Mouse (Mus musculus): ENCODE results near the gene Lrtm1. TPM values are rescaled to one million over a fixed set of nuclear protein-coding genes. Genes with fewer than 3 reads are reported as not detected.

The Lrtm1 gene
- polyA plus RNA-seq, 1 experiment from 2014 or later: 0.92 TPM

DNA sequence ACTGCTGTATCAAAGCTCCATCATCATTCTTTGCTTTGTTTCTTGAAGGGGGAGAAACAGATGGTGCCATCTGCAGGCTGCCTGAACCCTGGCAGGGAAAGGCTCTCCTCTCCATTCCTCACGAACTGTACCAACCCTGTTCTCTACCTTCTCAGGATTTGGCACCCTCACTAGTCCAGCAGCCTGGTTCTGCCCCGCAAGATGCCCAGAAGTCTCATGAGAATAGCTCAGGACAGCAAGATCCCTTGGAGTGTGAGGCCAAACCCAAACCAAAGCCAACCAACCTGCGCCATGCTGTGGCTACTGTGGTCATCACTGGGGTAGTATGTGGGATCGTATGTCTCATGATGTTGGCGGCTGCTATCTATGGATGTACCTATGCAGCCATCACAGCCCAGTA, 9.3 kb downstream of the Lrtm1 start:
- WGBS (ENCODE audit: insufficient replicate concordance): 82% methylated on average over 5 of the region's 5 CpGs
- ATAC-seq (replicated peaks; ENCODE audit: insufficient number of reproducible peaks, low FRiP score, low TSS enrichment): no peak
- H3K4me1 ChIP-seq (ENCODE audit: control insufficient read depth, insufficient read depth, low read length): peaks cover 7% of the 10 kb centered on the region; the same call in 1 of the 2 replicates

DNA sequence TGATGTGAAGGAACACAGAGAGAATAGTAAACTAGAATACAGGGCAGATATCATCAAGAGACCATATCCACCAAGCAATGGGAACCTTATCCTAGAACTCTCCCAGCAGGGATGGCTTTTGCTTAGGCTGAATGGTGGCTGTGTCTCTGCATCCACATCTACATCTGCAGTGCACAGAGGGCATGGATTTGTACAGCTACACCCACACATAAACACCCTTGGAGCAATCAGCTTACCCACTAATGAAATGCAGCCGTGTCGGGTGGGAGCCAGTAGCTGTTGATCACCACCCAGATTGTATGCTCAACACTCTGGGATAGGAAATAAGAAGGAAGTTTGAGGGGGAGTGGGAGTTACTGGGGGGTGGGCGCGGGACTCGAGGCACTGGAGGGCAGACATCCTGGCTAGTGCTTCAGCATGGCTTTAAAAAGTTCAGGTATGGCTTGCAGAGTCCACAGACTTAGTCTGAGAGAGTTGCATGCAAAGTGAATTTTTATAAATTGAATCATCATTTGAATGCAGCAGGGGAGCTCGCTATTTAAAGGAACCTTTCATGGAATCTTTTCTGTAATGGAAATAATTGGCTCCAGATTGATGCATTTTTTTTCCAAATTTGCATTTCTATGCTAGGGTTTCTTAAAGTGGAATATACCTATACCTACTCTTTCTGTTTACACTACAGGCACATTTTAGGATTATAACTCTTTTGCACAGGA, 10.5 kb downstream of the Lrtm1 start:
- no peak overlapping the region for H3K9ac ChIP-seq (ENCODE audit: low read depth, low read length)
- no peak overlapping the region for H3K4me2 ChIP-seq
- H3K36me3 ChIP-seq (ENCODE audit: control insufficient read depth, insufficient read depth, low read length): no peaks in the 10 kb centered on the region
- no peak overlapping the region for H3K27ac ChIP-seq (ENCODE audit: low read depth, low read length)
- no peak overlapping the region for H3K4me3 ChIP-seq (ENCODE audit: low read depth, low read length)
- no peaks in the 10 kb centered on the region for H3K27me3 ChIP-seq (ENCODE audit: control insufficient read depth, insufficient read depth, low read length)
- peaks cover 7% of the 10 kb centered on the region; the same call in 1 of the 2 replicates for H3K4me1 ChIP-seq (ENCODE audit: control insufficient read depth, insufficient read depth, low read length)
- WGBS (ENCODE audit: insufficient replicate concordance): 77% methylated on average over 6 of the region's 6 CpGs
- ATAC-seq (replicated peaks; ENCODE audit: insufficient number of reproducible peaks, low FRiP score, low TSS enrichment): no peak
- H3K9me3 ChIP-seq (replicated peaks; ENCODE audit: control insufficient read depth, low read length): no peaks in the 10 kb centered on the region

More for the DNA sequence above, 9.3 kb downstream of the Lrtm1 start:
- H3K9me3 ChIP-seq (replicated peaks; ENCODE audit: control insufficient read depth, low read length): no peaks in the 10 kb centered on the region
- H3K4me3 ChIP-seq (ENCODE audit: low read depth, low read length): no peak overlapping the region
- no peak overlapping the region for H3K9ac ChIP-seq (ENCODE audit: low read depth, low read length)
- no peaks in the 10 kb centered on the region for H3K27me3 ChIP-seq (ENCODE audit: control insufficient read depth, insufficient read depth, low read length)
- no peak overlapping the region for H3K4me2 ChIP-seq
- no peaks in the 10 kb centered on the region for H3K36me3 ChIP-seq (ENCODE audit: control insufficient read depth, insufficient read depth, low read length)
- no peak overlapping the region for H3K27ac ChIP-seq (ENCODE audit: low read depth, low read length)

DNA sequence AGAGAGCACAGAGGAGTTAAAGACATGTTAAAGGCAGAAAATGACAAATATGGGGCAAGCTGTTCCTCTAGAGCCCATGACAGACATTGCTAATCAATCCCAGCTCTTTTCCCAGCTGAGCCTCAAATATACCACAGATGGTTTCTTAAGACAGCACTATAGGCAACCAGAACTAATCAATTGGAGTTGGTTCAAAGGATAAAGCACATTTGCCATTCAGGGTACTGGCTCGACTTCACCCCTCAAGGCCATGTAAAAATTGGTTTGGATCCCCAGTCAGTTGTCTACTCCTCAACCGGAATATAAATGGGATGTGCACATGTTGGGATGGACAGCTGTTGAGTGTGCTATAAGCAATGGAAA, 11.1 kb downstream of the Lrtm1 start:
- H3K27me3 ChIP-seq (ENCODE audit: control insufficient read depth, insufficient read depth, low read length): no peaks in the 10 kb centered on the region
- H3K4me1 ChIP-seq (ENCODE audit: control insufficient read depth, insufficient read depth, low read length): peaks cover 7% of the 10 kb centered on the region; the same call in 1 of the 2 replicates
- H3K27ac ChIP-seq (ENCODE audit: low read depth, low read length): no peak overlapping the region
- 88% methylated on average over 2 of the region's 2 CpGs for WGBS (ENCODE audit: insufficient replicate concordance)
- no peak overlapping the region for H3K4me3 ChIP-seq (ENCODE audit: low read depth, low read length)
- no peak for ATAC-seq (replicated peaks; ENCODE audit: insufficient number of reproducible peaks, low FRiP score, low TSS enrichment)
- no peak overlapping the region for H3K9ac ChIP-seq (ENCODE audit: low read depth, low read length)
- H3K4me2 ChIP-seq: no peak overlapping the region
- H3K9me3 ChIP-seq (replicated peaks; ENCODE audit: control insufficient read depth, low read length): no peaks in the 10 kb centered on the region
- H3K36me3 ChIP-seq (ENCODE audit: control insufficient read depth, insufficient read depth, low read length): no peaks in the 10 kb centered on the region

DNA sequence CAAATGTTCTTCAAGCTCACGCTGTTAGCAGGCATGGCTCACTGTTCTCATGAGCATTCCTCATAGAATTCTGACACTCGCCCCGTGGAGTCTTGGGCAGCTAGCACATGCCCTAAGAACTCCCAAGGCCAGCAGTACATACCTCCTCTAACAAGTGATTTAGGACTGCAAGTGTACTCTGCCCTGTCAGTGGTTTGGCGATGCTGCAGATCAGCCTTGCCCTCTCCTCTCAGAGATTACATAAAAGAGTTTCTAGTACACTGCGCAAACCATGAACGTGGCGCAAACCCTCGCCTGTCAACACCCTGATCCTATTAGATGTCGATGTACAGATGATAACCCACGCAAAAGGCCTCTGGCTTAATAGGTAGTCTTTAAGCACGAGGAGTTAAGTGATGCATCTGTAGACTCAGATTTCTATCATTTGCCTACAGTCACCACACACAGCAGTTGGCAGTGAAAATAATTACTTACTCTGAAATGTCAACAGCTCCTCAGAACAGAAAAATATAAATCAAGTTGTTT, 11.9 kb downstream of the Lrtm1 start:
- H3K36me3 ChIP-seq (ENCODE audit: control insufficient read depth, insufficient read depth, low read length): no peaks in the 10 kb centered on the region
- no peaks in the 10 kb centered on the region for H3K27me3 ChIP-seq (ENCODE audit: control insufficient read depth, insufficient read depth, low read length)
- peaks cover 7% of the 10 kb centered on the region; the same call in 1 of the 2 replicates for H3K4me1 ChIP-seq (ENCODE audit: control insufficient read depth, insufficient read depth, low read length)
- H3K4me2 ChIP-seq: no peak overlapping the region
- no peak overlapping the region for H3K27ac ChIP-seq (ENCODE audit: low read depth, low read length)
- ATAC-seq (replicated peaks; ENCODE audit: insufficient number of reproducible peaks, low FRiP score, low TSS enrichment): no peak
- H3K4me3 ChIP-seq (ENCODE audit: low read depth, low read length): no peak overlapping the region
- H3K9ac ChIP-seq (ENCODE audit: low read depth, low read length): no peak overlapping the region
- H3K9me3 ChIP-seq (replicated peaks; ENCODE audit: control insufficient read depth, low read length): no peaks in the 10 kb centered on the region
- 47% methylated on average over 11 of the region's 11 CpGs for WGBS (ENCODE audit: insufficient replicate concordance)

DNA sequence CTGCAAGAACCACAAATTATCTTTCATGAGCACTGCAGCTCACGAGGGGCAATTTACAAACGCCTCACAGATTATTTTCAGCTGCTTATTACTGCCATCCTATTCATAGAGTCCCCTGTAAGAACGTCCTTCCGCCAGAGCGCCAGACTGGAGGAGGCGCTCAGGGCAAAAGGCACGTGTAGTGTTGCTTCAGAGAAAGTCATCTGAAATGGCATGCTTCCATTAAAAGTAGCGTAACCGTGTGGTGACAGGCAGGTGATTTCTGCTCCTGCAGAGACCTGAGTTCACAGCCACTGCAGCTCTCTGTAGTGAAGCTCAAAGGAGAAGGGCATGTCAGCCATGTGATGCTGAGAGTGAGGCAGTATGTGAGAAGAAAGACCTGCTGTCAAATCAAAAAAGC, 12.5 kb downstream of the Lrtm1 start:
- ATAC-seq (replicated peaks; ENCODE audit: insufficient number of reproducible peaks, low FRiP score, low TSS enrichment): no peak
- Histone ChIP-seq H3K4me3 (ENCODE audit: low read depth, low read length) (no peak overlapping the region), H3K9ac (ENCODE audit: low read depth, low read length) (no peak overlapping the region), H3K4me1 (ENCODE audit: control insufficient read depth, insufficient read depth, low read length) (peaks cover 7% of the 10 kb centered on the region; the same call in 1 of the 2 replicates), H3K36me3 (ENCODE audit: control insufficient read depth, insufficient read depth, low read length) (no peaks in the 10 kb centered on the region), H3K4me2 (no peak overlapping the region), H3K9me3 (replicated peaks; ENCODE audit: control insufficient read depth, low read length) (no peaks in the 10 kb centered on the region), H3K27ac (ENCODE audit: low read depth, low read length) (no peak overlapping the region), H3K27me3 (ENCODE audit: control insufficient read depth, insufficient read depth, low read length) (no peaks in the 10 kb centered on the region)
- WGBS (ENCODE audit: insufficient replicate concordance): 61% methylated on average over 9 of the region's 9 CpGs

DNA sequence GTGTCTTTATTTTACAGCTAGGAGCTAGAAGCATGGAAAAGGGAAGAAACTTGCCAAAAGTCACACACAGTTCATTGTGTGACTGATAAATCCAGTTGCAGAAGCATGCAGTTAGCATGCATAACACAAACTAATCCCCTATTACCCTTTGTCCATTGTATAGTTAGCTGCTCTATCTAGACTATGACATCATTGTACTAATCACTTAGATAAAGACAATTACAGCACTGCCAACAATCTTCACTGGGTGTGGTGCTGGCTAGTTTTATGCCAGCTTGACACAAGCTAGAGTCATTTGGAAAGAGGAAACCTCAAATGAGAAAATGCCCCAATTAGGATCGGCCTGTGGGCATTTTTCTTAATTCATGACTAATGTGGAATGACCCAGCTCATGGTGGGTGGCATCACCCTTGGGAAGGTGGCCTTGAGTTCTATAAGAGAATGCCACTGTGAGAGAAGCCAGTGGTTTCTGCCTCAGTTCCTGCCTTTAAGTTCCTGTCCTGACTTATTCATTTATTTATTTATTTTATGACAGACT, 13.9 kb downstream of the Lrtm1 start:
- H3K27ac ChIP-seq (ENCODE audit: low read depth, low read length): no peak overlapping the region
- no peak overlapping the region for H3K9ac ChIP-seq (ENCODE audit: low read depth, low read length)
- no peak overlapping the region for H3K4me3 ChIP-seq (ENCODE audit: low read depth, low read length)
- 85% methylated on average over 1 of the region's 1 CpGs for WGBS (ENCODE audit: insufficient replicate concordance)
- ATAC-seq (replicated peaks; ENCODE audit: insufficient number of reproducible peaks, low FRiP score, low TSS enrichment): no peak
- no peaks in the 10 kb centered on the region for H3K27me3 ChIP-seq (ENCODE audit: control insufficient read depth, insufficient read depth, low read length)
- H3K36me3 ChIP-seq (ENCODE audit: control insufficient read depth, insufficient read depth, low read length): no peaks in the 10 kb centered on the region
- H3K9me3 ChIP-seq (replicated peaks; ENCODE audit: control insufficient read depth, low read length): no peaks in the 10 kb centered on the region
- H3K4me2 ChIP-seq: no peak overlapping the region
- peaks cover 7% of the 10 kb centered on the region; the same call in 1 of the 2 replicates for H3K4me1 ChIP-seq (ENCODE audit: control insufficient read depth, insufficient read depth, low read length)

DNA sequence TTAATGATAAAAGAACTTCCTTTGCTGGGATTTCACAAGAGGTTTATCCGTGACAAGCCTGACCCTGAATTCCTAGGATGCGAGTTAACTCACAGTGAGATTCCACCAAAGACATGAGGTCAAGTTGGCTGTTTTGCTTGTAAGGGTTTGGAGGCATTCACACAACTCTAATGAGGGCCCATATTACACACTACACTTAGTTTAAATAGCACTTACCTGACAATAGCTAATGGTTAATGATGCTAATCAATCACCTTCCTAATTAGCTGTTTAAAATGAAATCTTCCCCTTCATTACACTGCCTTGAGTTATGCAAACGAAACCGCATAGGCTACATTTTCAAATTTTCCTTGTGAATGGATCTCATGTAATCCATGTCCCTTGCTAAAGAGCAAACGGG, 20.2 kb downstream of the Lrtm1 start:
- H3K4me1 ChIP-seq (ENCODE audit: control insufficient read depth, insufficient read depth, low read length): peaks cover 16% of the 10 kb centered on the region
- H3K36me3 ChIP-seq (ENCODE audit: control insufficient read depth, insufficient read depth, low read length): no peaks in the 10 kb centered on the region
- H3K4me2 ChIP-seq: no peak overlapping the region
- H3K27me3 ChIP-seq (ENCODE audit: control insufficient read depth, insufficient read depth, low read length): no peaks in the 10 kb centered on the region
- no peak overlapping the region for H3K4me3 ChIP-seq (ENCODE audit: low read depth, low read length)
- WGBS (ENCODE audit: insufficient replicate concordance): 75% methylated on average over 5 of the region's 5 CpGs
- ATAC-seq (replicated peaks; ENCODE audit: insufficient number of reproducible peaks, low FRiP score, low TSS enrichment): no peak
- no peaks in the 10 kb centered on the region for H3K9me3 ChIP-seq (replicated peaks; ENCODE audit: control insufficient read depth, low read length)
- H3K27ac ChIP-seq (ENCODE audit: low read depth, low read length): no peak overlapping the region
- H3K9ac ChIP-seq (ENCODE audit: low read depth, low read length): no peak overlapping the region

DNA sequence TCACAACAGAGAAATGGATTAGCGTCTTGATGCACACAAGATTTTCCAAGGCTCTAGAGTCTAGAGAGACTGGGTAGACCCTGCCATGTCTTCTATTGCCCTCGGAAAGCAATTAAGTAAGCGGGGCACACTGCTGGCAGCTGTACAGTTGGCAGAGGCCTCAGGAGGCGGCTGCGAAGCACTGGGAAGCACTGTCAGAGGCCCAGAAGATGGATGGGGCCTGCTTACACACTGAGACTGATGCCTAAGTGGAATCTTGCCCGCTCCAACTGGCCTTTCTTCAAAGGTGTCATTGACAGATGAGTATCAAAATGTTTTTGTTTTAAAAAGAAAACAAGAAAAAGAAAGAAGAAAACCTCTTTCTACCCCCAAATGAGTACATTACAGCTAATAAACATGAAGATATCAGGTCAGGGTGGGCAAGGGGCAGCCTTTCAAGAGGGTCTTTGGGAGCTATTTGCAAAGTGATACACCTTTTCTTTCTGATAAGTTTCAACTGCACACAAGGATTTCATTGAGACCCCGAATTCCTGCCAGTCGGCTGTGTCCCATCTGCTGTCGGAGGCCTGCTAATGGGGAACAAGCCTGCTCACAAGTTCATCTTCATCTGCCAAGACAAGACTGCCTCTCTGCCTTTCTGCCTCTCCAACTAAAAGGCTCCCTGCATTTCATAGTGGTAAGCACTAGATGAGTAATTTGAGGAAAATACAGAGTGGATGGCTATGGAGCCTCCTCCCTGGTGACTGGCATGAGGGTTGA, 22.8 kb downstream of the Lrtm1 start:
- no peak overlapping the region for H3K4me3 ChIP-seq (ENCODE audit: low read depth, low read length)
- peaks cover 16% of the 10 kb centered on the region for H3K4me1 ChIP-seq (ENCODE audit: control insufficient read depth, insufficient read depth, low read length)
- ATAC-seq (replicated peaks; ENCODE audit: insufficient number of reproducible peaks, low FRiP score, low TSS enrichment): no peak
- H3K27me3 ChIP-seq (ENCODE audit: control insufficient read depth, insufficient read depth, low read length): no peaks in the 10 kb centered on the region
- no peaks in the 10 kb centered on the region for H3K9me3 ChIP-seq (replicated peaks; ENCODE audit: control insufficient read depth, low read length)
- no peaks in the 10 kb centered on the region for H3K36me3 ChIP-seq (ENCODE audit: control insufficient read depth, insufficient read depth, low read length)
- no peak overlapping the region for H3K27ac ChIP-seq (ENCODE audit: low read depth, low read length)
- H3K4me2 ChIP-seq: no peak overlapping the region
- no peak overlapping the region for H3K9ac ChIP-seq (ENCODE audit: low read depth, low read length)
- WGBS (ENCODE audit: insufficient replicate concordance): 61% methylated on average over 9 of the region's 9 CpGs

Data from heart, embryonic 11.5 days (tissue).